17 mouse cellular contexts compared by ENCODE assay signal in genomic region chr6:53815691-53816090, GRCm38 (mm10). TPM values are rescaled to one million over a fixed set of nuclear protein-coding genes. Genes with fewer than 3 reads are reported as not detected.
DNase-seq lines count a peak whose midpoint lies in the region; ATAC-seq and TF ChIP-seq lines count a peak whose summit lies in the region.
"Had no signal": no experiment of that assay in that cellular context is flagged by ENCODE, and none has a peak within 500 bp of the region (broad histone marks: within the 10 kb centered on the region; RNA-seq: fewer than 3 reads in every experiment).

No protein-coding gene starts in this region.

- no peak overlapping the region for H3K9ac ChIP-seq in kidney, embryonic 14.5 days (ENCODE audit: low read depth, low read length)
- no peak overlapping the region for H3K9ac ChIP-seq in lung, embryonic 14.5 days
- H3K9ac ChIP-seq in limb, embryonic 14.5 days (ENCODE audit: low read depth, low read length, severe bottlenecking) = no peak overlapping the region
- no peak overlapping the region for H3K9ac ChIP-seq in hindbrain, embryonic 12.5 days
- H3K9ac ChIP-seq: forebrain, postnatal 0 days; liver, embryonic 14.5 days; midbrain, embryonic 13.5 days had no signal

- WGBS in kidney, embryonic 14.5 days = 54% methylated on average over 7 of the region's 7 CpGs
- WGBS in lung, embryonic 14.5 days = 35% methylated on average over 7 of the region's 7 CpGs
- WGBS in embryonic facial prominence, embryonic 10.5 days = 73% methylated on average over 7 of the region's 7 CpGs
- WGBS in limb, embryonic 14.5 days = 46% methylated on average over 7 of the region's 7 CpGs
- WGBS in hindbrain, embryonic 12.5 days = 70% methylated on average over 7 of the region's 7 CpGs

- peaks cover 8% of the 10 kb centered on the region; the same call in 1 of the 2 replicates for H3K4me1 ChIP-seq in kidney, embryonic 14.5 days (ENCODE audit: control insufficient read depth, insufficient read depth, low read length)
- peaks cover 6% of the 10 kb centered on the region; the same call in 1 of the 2 replicates for H3K4me1 ChIP-seq in lung, embryonic 14.5 days (ENCODE audit: insufficient read depth)
- H3K4me1 ChIP-seq in embryonic facial prominence, embryonic 10.5 days = peaks cover 54% of the 10 kb centered on the region
- H3K4me1 ChIP-seq in limb, embryonic 14.5 days (ENCODE audit: control insufficient read depth, insufficient read depth, low read length) = peaks cover 26% of the 10 kb centered on the region
- peaks cover 29% of the 10 kb centered on the region for H3K4me1 ChIP-seq in hindbrain, embryonic 12.5 days

- H3K9me3 ChIP-seq in kidney, embryonic 14.5 days (ENCODE audit: control insufficient read depth, low read length) = no peaks in the 10 kb centered on the region
- H3K9me3 ChIP-seq in lung, embryonic 14.5 days (ENCODE audit: low read depth, low read length) = no peaks in the 10 kb centered on the region
- no peaks in the 10 kb centered on the region for H3K9me3 ChIP-seq in embryonic facial prominence, embryonic 10.5 days
- no peaks in the 10 kb centered on the region for H3K9me3 ChIP-seq in limb, embryonic 14.5 days (ENCODE audit: control insufficient read depth, low read length)
- H3K9me3 ChIP-seq in hindbrain, embryonic 12.5 days (replicated peaks) = no peaks in the 10 kb centered on the region
- H3K9me3 ChIP-seq: hindbrain, embryonic 10.5 days; midbrain, embryonic 13.5 days had no signal

- TF ChIP-seq POLR2A in limb, embryonic 14.5 days (IDR thresholded peaks at IDR 0.05; ENCODE audit: borderline replicate concordance, extremely low read depth, insufficient read depth, insufficient read length) = no peak

- no peak for ATAC-seq in kidney, embryonic 14.5 days (ENCODE audit: low FRiP score, low TSS enrichment)
- ATAC-seq in lung, embryonic 14.5 days (ENCODE audit: insufficient read depth) = no peak; the same call in 1 of the 2 replicates
- no peak for ATAC-seq in limb, embryonic 14.5 days (ENCODE audit: low FRiP score, low read depth)
- no peak for ATAC-seq in hindbrain, embryonic 12.5 days (ENCODE audit: low FRiP score)
- ATAC-seq: forebrain, postnatal 0 days; midbrain, embryonic 13.5 days had no signal

- peaks cover 2% of the 10 kb centered on the region; the same call in 1 of the 2 replicates for H3K27me3 ChIP-seq in kidney, embryonic 14.5 days (ENCODE audit: control insufficient read depth, insufficient read depth, low read length)
- peaks cover 30% of the 10 kb centered on the region for H3K27me3 ChIP-seq in lung, embryonic 14.5 days (ENCODE audit: insufficient read depth, low read length)
- H3K27me3 ChIP-seq in embryonic facial prominence, embryonic 10.5 days (replicated peaks; ENCODE audit: low read depth, poor library complexity, severe bottlenecking) = peaks cover 38% of the 10 kb centered on the region
- 0 out of 2 replicates have a peak, but pooled peaks cover 6% of the 10 kb centered on the region for H3K27me3 ChIP-seq in limb, embryonic 14.5 days (ENCODE audit: control insufficient read depth, insufficient read depth, low read length)
- peaks cover 38% of the 10 kb centered on the region for H3K27me3 ChIP-seq in hindbrain, embryonic 12.5 days

- peaks cover 12% of the 10 kb centered on the region; the same call in 1 of the 2 replicates for H3K36me3 ChIP-seq in kidney, embryonic 14.5 days (ENCODE audit: control insufficient read depth, insufficient read depth, low read length)
- peaks cover 17% of the 10 kb centered on the region for H3K36me3 ChIP-seq in lung, embryonic 14.5 days (ENCODE audit: insufficient read depth)
- H3K36me3 ChIP-seq in embryonic facial prominence, embryonic 10.5 days (replicated peaks) = peaks cover 27% of the 10 kb centered on the region
- H3K36me3 ChIP-seq in limb, embryonic 14.5 days (ENCODE audit: control insufficient read depth, insufficient read depth, low read length) = peaks cover 27% of the 10 kb centered on the region; the same call in 1 of the 2 replicates
- H3K36me3 ChIP-seq in hindbrain, embryonic 12.5 days = no peaks in the 10 kb centered on the region
- H3K36me3 ChIP-seq: hindbrain, embryonic 10.5 days; midbrain, embryonic 13.5 days had no signal

- H3K4me2 ChIP-seq in kidney, embryonic 14.5 days (replicated peaks; ENCODE audit: low read depth, low read length) = peak overlapping the region; percentile 32; the same call in 1 of the 2 replicates
- peak overlapping the region; percentile 45 for H3K4me2 ChIP-seq in lung, embryonic 14.5 days
- peak overlapping the region; percentile 39 for H3K4me2 ChIP-seq in limb, embryonic 14.5 days (replicated peaks; ENCODE audit: low read depth, low read length, severe bottlenecking)
- H3K4me2 ChIP-seq in hindbrain, embryonic 12.5 days (replicated peaks) = no peak overlapping the region
- H3K4me2 ChIP-seq: midbrain, embryonic 13.5 days had no signal

- no peak for TF ChIP-seq CTCF in lung, embryonic 14.5 days (IDR thresholded peaks at IDR 0.05; ENCODE audit: low read depth)

- no peak overlapping the region for H3K27ac ChIP-seq in kidney, embryonic 14.5 days (ENCODE audit: low read depth, low read length)
- H3K27ac ChIP-seq in lung, embryonic 14.5 days (ENCODE audit: low read depth) = peak overlapping the region; percentile 44; the same call in 1 of the 2 replicates
- no peak overlapping the region for H3K27ac ChIP-seq in embryonic facial prominence, embryonic 10.5 days (replicated peaks)
- no peak overlapping the region for H3K27ac ChIP-seq in limb, embryonic 14.5 days (replicated peaks; ENCODE audit: low read depth, low read length)
- no peak overlapping the region for H3K27ac ChIP-seq in hindbrain, embryonic 12.5 days
- H3K27ac ChIP-seq: gastrocnemius, adult 2 months; hindbrain, embryonic 10.5 days; liver, embryonic 14.5 days; midbrain, embryonic 13.5 days had no signal

- H3K4me3 ChIP-seq in kidney, embryonic 14.5 days (ENCODE audit: low read length) = peak overlapping the region; percentile 23; the same call in 1 of the 2 replicates
- 0 out of 2 replicates have a peak overlapping the region, but pooled peaks have one; percentile 6 for H3K4me3 ChIP-seq in lung, embryonic 14.5 days (ENCODE audit: low read depth, low read length)
- peak overlapping the region; percentile 32; the same call in 1 of the 2 replicates for H3K4me3 ChIP-seq in embryonic facial prominence, embryonic 10.5 days
- H3K4me3 ChIP-seq in limb, embryonic 14.5 days (replicated peaks; ENCODE audit: low read length) = 0 out of 2 replicates have a peak overlapping the region, but pooled peaks have one; percentile 13
- no peak overlapping the region for H3K4me3 ChIP-seq in hindbrain, embryonic 12.5 days
- H3K4me3 ChIP-seq: gastrocnemius, adult 2 months; hindbrain, embryonic 10.5 days; midbrain, embryonic 13.5 days had no signal

- no peak for DNase-seq in kidney, adult 11 months
- peak; percentile 81 for DNase-seq in lung, embryonic 14.5 days
- DNase-seq in lung, postnatal 36 days = no peak
- DNase-seq in embryonic facial prominence, embryonic 10.5 days (ENCODE audit: low spot score) = no peak
- no peak for DNase-seq in limb, embryonic 14.5 days (ENCODE audit: low spot score)
- no peak for DNase-seq in cerebellum, postnatal 10 days
- DNase-seq: adrenal gland, postnatal 10 days; cerebellum, adult 11 months; forebrain, postnatal 0 days; gastrocnemius, adult 2 months; right cerebral cortex, adult 18-20 months; thymus, adult 2 months had no signal

RNA-seq across cellular contexts. Expression of gene Tril, which starts 4.9 kb away (rescaled TPM):
- 65.5 and 94.9 TPM in 2 replicates for polyA plus RNA-seq in kidney, embryonic 14.5 days (2014; fragmentation: Nextera tagmentation; extraction: Ambion mirVana)
- 59.3 and 66.6 TPM in 2 replicates for polyA plus RNA-seq in lung, embryonic 14.5 days (2014; fragmentation: Nextera tagmentation; extraction: Ambion mirVana)
- polyA plus RNA-seq in embryonic facial prominence, embryonic 10.5 days (2016; fragmentation: Nextera tagmentation; extraction: Ambion mirVana) = 50.1 and 65.8 TPM in 2 replicates
- polyA plus RNA-seq in limb, embryonic 14.5 days (2012; rRNA removed) = 68.1 and 102 TPM in 2 replicates
- 70.0 and 90.7 TPM in 2 replicates for polyA plus RNA-seq in limb, embryonic 14.5 days (2014; fragmentation: Nextera tagmentation; extraction: Ambion mirVana)
- 38.8 and 46.5 TPM in 2 replicates for polyA plus RNA-seq in hindbrain, embryonic 12.5 days (2016; fragmentation: Nextera tagmentation; extraction: Ambion mirVana)
